Mouse (Mus musculus): ENCODE data around the gene Gm3336. TPM values are rescaled to one million over a fixed set of nuclear protein-coding genes. Genes with fewer than 3 reads are reported as not detected.

Gene Gm3336
- total RNA-seq, 2 experiments from 2014 or later, result not detected

DNA sequence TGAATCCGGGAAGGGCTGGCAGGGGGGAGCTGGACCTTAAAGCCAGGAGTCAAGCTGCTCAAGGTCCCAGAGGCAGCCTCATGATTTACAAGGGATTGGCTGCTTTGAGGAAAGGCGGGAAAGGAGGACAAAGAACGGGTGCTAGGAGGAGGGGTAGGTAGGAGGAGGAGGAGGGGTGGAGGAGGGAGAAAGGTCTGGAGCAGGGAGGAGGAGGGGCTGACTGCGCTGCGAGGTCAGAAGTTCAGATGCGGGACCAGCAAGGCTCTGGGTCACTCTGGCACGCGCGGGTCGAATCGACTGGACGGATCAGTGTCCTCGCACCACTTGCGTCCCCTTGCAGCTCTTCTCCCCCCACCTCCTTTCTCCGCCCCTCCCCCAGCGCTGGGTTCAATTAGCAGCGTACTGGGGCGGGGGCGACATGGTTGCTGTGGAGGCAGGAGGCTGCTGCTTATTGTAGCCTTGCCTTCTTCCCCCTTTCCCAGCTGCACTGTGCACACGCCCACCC is 26.6 kb upstream of the Gm3336 start:
- intact Hi-C loops (cut with DNase I), result no loop called here
- DNase-seq (ENCODE audit: low spot score in 2 of 2), result no peak

DNA sequence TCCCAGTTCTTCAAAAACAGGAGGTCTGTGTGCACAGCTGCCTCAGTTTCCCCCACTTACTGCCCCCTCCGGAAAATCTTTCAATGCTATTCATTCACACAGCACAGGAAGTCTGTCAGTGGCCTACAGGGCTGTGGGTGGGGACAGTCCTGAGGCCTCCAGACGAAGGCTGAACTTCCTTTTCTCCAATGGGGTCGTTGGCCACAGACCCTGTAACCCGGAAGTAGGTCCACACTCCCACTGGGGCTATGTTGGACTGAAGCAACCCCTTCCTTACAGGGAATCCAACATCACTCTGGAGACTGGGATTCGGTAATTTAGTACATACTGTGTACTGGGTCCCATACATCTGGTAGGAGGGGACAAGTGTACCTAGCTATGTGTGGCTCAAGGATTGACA is 24.7 kb upstream of the Gm3336 start:
- intact Hi-C loops (cut with DNase I), result no loop called here
- no peak for DNase-seq (ENCODE audit: low spot score in 2 of 2)

DNA sequence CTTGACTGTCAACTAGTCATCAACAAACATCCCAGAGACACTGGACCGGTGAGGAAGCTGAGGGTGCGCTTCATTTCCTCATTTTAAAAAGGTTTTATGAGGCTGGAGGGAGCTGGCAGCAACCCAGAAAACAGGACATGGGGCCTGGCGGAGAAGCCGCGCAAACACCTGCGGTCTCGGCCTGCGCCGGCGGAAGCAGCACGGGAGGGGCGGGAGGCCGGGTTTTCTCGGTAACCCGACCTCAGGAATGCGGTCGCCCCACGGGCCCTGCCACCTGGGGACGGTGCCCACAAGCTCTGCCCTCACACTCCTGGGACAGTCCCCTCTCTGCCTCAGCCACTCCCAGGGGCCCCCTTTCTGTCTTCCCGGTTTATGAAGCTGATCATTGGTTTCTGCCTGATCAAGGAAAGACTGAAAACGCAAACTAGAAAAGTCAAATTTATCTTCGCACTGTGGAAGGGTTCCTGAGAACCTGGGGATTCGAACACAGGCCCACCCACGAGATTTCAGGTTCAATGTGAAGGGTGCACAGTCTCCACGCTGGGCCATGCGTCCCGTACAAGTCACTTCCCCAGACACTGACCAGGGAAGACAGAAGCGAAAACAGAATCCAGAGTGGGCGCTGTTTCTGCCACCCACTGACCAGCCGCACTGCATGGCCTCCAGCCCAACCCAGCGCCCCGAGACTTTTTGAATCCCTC is 22.9 kb upstream of the Gm3336 start:
- intact Hi-C loops (cut with DNase I), result no loop called here
- no peak for DNase-seq (ENCODE audit: low spot score in 2 of 2)

DNA sequence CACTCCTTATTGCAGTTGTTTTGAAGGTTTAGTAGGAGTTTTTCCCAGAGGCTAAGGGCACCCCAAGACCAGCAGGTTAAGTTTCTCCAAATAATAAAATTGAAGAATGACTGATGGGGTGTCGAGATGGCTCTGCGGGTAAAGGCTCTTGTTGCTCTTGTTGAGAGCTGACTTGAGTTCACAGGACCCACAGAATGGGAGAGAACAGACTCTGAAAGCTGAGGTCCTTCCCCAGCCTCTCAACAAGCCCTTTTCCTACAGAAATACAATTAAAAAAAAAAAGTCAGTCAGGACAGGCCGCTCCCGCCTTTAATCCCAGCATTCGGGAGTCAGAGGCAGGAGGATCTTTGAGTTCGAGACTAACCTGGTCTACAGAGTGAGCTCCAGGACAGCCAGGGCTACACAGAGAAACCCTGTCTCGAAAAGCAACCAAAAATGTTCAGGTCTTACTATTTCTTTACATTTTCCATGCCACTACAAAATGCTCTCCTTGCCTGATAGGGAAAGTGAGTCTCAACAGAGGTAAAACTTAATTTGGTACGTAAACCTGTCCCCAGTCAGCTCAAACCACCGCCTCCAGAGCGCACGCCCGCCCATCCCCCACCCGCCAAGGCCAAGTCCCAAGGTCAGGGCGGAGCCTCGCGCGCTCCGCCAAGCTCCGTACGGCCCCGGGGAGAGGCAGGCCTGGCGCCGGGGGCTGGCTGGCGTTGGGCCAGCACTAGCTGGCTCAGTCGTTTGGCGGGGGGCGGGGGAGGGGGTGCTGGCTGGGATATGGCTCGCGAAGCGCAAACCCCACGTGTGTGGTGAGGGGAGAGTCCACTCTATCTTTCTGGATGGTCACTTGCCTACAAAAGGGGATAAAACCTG is 22.1 kb upstream of the Gm3336 start:
- intact Hi-C loops (cut with DNase I), result no loop called here
- no peak for DNase-seq (ENCODE audit: low spot score in 2 of 2)

DNA sequence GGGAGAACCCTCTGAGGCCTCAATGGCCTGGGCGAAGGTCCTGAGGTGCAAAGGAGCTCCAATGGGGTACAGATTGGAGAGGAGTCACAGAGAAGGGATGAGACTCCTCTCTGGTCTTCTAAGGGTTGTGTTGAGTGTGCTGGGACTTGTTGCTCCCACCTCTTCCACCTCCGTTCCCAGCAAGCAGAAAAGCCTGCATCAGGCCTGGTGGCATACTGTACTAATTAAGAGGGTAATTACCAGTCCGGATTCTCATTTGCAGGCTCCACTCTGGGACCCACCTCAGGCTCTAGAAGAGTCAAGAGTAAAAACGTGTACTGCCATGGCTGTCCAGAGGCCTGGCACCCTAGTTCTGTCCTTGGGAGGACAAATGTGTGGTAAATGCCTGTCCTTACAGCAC is 21.4 kb upstream of the Gm3336 start:
- no peak for DNase-seq (ENCODE audit: low spot score in 2 of 2)
- intact Hi-C loops (cut with DNase I), result no loop called here

DNA sequence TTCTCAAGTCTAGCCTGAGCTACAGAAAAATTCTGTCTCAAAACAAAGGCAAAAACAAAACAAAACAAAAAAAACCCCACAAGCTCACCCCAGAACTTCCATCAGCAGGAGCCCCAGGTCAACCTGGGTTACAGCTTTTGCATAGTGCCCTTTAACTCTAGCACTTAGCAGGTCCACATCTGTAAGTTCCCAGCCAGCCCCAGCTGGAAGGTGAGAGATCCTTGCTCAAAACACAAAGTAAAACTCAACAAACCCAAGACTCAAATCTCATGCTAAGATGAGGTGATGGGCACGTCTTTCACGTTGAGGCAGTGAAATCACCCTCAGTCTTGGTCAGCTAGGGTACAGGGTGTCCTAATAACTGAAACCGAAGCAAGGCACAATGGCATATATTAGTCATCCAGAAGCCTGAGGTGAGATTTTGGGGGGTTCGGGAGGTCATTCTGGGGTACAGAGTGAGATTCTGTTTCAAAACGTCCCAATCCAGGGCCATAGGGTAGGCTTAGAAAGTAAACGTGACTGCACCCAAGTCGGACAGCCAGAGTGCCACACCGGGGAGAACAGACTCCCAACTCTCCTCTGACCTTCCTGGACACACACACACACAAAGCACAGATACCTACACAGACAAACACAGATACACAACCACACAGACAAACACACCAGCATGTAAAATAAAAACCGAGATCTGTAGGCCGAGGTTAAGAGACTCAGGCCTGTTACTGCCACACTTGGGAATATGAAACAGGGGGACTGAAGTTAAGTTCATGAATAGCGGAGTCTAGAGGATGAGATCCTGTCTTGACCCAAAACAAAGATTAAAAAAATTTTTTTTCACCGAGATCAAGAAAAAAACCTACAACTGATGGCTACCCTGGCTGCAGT is 20.7 kb upstream of the Gm3336 start:
- DNase-seq (ENCODE audit: low spot score in 2 of 2), result no peak
- intact Hi-C loops (cut with DNase I), result loop anchor here (1.0 kb wide), 1 partner anchor 24 kb away; the partner anchor contains the start of gene Lsm4

DNA sequence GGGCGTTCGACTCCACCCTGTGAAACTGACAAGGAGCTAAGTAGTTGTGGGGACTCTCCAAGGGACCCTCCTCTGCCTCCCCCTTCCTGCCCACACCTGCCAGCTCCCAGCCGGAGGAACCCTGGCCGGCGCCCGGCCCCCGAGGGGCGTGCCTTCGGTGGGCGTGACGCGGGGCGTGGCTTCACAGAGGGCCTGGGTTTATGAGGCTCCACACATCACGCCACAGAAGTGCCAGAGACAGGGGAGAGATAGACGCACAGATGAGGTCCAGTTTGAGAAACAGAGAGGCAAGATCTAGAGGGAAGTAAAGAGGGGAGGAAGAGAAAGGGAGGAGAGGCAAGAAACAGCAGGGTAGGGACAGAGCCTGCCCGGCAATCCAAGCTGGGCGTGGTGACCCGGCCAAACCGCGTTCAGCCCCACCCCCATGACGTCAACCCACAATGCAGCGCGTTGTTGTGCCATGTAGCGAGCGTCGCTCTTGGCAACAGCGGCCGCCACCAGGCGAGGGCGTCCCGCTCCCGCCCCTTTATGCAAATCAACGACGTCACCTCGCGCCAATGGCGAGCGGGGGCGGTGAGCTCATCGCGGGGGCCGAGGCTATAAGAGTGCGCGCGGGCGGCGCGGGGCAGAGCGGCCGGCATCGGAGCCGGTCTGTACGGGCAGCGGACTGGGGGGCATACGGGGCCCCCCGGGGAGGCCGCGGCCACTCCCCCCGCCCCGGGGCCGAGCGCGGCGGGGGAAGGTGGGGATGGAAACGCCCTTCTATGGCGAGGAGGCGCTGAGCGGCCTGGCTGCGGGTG is 19.8 kb upstream of the Gm3336 start, which contains the start of gene Jund:
TSS of gene Jund (plus strand) at position 640 of the 800 bp plus-strand sequence.
- DNase-seq (ENCODE audit: low spot score in 2 of 2), result peak; percentile 99 to 100
- intact Hi-C loops (cut with DNase I), result loop anchor here (1.0 kb wide), 1 partner anchor 25 kb away; the partner anchor contains the start of gene Lsm4

DNA sequence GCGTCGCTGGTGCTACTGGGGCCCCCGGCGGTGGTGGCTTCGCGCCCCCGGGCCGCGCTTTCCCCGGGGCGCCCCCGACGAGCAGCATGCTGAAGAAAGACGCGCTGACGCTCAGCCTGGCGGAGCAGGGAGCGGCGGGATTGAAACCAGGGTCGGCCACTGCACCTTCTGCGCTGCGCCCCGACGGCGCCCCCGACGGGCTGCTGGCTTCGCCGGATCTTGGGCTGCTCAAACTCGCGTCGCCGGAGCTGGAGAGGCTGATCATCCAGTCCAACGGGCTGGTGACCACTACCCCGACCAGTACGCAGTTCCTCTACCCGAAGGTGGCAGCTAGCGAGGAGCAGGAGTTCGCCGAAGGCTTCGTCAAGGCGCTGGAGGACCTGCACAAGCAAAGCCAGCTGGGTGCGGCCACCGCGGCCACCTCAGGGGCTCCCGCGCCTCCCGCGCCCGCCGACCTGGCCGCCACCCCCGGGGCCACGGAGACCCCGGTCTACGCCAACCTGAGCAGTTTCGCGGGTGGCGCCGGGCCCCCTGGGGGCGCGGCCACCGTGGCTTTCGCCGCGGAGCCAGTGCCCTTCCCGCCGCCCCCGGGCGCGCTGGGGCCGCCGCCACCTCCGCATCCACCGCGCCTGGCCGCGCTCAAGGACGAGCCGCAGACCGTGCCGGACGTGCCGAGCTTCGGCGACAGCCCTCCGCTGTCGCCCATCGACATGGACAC is 19.1 kb upstream of the Gm3336 start:
- peak; percentile 63 to 78 for DNase-seq (ENCODE audit: low spot score in 2 of 2)

DNA sequence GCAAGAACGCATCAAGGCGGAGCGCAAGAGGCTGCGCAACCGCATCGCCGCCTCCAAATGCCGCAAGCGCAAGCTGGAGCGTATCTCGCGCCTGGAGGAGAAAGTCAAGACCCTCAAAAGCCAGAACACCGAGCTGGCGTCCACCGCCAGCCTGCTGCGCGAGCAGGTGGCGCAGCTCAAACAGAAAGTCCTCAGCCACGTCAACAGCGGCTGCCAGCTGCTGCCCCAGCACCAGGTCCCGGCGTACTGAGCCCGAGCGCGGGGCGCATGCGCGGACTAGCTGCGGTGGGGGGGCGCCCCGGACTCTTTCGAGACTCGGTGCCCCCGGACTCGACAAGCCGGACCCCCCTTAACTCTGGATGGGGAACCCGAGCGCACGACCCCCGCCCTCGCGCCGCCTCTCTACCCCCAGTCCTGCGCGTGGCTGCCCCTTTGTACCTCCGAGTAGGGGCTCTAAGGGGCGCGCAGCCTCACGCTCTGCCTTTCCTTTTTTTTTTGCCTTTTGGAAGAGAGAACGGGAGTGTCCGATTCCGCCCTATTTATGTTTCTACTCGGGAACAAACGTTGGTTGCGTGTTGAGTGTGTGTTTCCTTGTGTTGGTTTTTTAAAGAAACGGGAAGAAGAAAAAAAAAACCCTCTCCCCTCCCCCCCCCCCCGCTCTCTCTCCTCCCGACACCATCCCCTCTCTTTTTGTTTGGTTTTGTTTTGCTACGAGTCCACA is 18.3 kb upstream of the Gm3336 start:
- peak; percentile 82 to 83 for DNase-seq (ENCODE audit: low spot score in 2 of 2)
- intact Hi-C loops (cut with DNase I), result loop anchor here (5.0 to 10.0 kb wide), 2 partner anchors 55 to 88 kb away; partner anchors contain the start of gene Rab3a

More for the DNA sequence above, 19.1 kb upstream of the Gm3336 start:
- intact Hi-C loops (cut with DNase I), result no loop called here

DNA sequence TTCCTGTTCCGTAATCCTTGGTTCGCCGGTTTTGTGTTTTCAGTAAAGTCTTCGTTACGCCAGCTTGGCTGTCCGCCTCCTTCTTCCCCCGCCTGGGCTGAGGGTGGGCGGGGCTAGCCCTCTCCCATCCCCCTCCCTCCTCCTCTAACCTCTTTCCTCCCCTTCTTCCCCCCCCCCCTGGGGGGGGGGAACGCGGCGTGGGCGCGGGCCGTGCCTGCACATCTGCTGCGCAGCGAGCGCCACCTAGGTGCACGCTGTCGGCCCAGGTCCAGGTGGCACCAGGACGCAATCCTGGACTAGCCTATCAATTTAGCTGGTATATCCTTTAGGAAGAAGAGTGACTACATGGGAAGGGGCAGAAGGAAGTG is 17.8 kb upstream of the Gm3336 start:
- intact Hi-C loops (cut with DNase I), result loop anchor here (5.0 to 10.0 kb wide), 2 partner anchors 54 to 88 kb away; partner anchors contain the start of gene Rab3a
- peak; percentile 82 to 84 for DNase-seq (ENCODE audit: low spot score in 2 of 2)

DNA sequence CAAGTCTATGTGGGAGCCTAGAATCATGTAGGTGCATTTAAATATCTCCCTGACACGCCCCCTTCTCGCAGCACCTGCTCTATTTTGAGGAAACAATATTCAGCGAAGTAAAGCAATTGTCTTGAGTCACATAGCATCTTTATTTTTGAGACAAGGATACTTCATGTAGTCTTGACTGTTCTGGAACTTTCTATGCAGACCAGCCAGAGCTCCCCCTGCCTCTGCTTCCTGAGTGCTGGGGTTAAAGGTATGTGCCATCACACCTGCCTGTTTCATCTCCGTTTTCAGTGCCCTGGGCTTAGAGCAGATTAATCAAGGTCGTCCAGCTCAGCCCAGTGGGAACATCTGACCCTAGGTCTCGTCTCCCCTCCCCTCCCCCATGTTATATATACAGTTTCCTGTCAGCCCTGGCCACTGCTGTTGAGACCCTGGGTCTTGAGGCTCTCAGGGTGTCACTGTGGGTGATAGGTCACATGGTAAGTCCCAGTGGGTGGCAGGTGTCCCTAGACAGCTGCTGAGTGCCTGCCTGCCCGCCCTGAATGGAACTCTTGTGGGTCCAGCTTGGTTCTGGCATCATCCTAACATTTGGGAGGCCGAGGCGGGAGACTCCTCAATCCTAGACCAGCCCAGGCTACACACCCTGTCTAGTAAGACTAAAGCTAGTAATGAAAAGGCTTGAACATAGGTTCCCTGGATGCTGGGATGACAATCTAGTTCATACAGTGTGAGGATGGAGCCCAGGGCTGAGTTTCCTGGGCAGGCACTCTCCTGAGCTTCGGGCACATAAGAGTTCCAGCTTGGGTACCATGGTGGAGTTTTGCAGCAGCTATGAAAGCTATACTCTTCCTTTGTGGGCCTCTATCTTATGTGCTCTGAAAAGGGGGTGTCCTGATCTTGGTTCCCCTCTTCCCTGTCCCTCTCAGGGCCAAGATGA is 17.0 kb upstream of the Gm3336 start:
- intact Hi-C loops (cut with DNase I), result loop anchor here (5.0 to 10.0 kb wide), 2 partner anchors 53 to 89 kb away; partner anchors contain the start of gene Rab3a

DNA sequence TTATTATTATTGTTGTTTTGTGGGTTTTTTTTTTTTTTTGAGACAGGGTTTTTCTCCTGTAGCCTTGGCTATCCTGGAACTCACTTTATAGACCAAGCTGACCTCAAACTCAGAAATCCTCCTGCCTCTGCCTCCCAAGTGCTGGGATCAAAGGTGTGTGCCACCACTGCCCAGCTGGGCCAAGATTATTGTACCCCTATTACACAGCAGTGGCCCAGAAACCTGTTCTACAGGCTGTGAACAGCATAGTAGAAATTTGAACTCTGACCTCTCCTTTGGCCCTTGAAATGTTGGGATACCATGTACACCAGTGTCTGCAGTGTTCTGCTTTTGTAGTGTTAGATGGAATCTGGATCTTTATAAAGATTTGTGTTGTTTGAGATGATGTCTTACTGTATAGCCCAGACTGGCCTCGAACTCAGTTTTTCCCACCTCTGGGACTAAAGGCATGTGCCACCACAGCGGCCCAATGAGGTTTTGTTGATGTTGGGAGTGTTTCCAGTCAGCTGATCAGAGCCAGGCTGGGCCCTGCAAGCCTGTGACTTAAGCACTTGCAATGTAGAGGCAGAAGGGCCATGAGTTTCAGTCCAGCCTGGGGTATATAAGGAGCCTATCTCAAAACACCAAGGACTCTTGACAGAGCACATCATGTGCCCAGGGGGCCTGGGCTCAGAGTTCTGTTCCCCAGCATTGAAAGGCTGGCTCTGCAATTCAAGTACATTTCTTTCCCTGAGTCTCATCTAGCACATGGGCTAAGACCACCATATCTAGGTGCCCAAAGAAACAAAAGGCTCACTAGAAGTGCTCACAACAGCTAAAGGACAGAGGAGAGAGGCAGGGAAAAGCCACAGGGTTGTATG is 16.1 kb upstream of the Gm3336 start:
- DNase-seq (ENCODE audit: low spot score in 2 of 2), result no peak
- intact Hi-C loops (cut with DNase I), result loop anchor here (5.0 to 10.0 kb wide), 2 partner anchors 53 to 90 kb away; partner anchors contain the start of gene Rab3a

More for the DNA sequence above, 17.0 kb upstream of the Gm3336 start:
- DNase-seq (ENCODE audit: low spot score in 2 of 2), result no peak

DNA sequence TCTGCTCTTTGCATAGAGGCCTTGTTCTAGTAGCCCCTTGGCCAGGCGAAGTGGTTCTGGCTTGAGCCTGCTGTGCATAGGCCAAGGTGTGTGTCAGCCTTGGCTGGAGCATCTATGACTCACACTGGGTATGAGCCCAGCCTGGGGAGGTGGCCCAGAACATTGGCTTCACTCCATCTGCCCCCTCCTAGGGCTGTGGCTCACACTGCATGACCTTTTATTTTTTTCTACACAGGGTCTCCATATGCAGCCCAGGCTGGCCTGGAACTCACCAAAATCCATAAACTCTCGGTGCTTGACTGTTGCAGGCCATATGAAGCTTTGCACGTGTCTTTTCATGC is 15.5 kb upstream of the Gm3336 start:
- intact Hi-C loops (cut with DNase I), result loop anchor here (5.0 to 10.0 kb wide), 2 partner anchors 52 to 91 kb away; partner anchors contain the start of gene Rab3a
- DNase-seq (ENCODE audit: low spot score in 2 of 2), result no peak

DNA sequence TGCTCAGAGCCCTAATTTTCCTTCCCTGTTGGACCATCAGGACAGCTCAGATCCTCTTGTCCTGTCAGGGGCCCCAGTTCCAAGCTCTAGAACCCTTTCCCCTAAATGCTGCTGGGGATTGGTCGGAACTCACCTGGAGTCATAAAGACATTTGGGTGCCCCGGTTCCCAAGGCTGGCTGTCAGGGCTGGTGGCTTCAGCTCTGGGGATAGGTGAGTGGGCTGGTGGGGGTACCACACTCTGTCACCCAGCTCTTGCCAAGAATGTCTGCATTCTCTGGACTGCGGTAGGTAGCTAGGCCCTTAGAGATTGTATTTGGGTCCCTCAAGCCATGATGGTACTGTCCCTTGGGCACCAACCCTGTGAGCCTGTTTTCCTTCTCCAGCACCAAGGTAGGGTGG is 15.1 kb upstream of the Gm3336 start, which contains the start of gene Iqcn:
TSS of gene Iqcn (plus strand) at position 171 of the 400 bp plus-strand sequence.
- intact Hi-C loops (cut with DNase I), result loop anchor here (5.0 to 10.0 kb wide), 2 partner anchors 52 to 91 kb away; partner anchors contain the start of gene Rab3a
- no peak for DNase-seq (ENCODE audit: low spot score in 2 of 2)

DNA sequence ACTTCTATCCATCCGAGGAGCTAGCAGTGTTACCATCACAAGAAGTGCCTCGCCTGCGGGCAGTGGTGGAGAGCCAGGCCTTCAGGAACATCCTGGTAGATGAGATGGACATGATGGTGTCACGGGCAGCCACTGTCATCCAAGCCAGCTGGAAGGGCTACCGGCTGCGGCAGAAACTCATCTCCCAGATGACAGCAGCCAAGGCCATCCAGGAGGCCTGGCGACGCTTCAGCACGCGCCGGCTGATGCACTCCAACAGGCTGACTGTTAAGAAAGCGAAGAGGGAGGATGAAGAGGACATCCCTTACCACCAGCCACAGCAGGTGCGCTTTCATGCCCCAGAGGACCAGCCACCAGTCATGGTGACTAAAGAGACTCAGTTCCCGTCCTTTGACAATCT is 10.1 kb upstream of the Gm3336 start:
- no peak for DNase-seq (ENCODE audit: low spot score in 2 of 2)
- intact Hi-C loops (cut with DNase I), result loop anchor here (10.0 kb wide), 1 partner anchor 47 kb away; the partner anchor contains the start of gene Rab3a
